Mouse (Mus musculus): ENCODE measurements at regions not wholly inside any gene's neighbourhood (a gene's known extent, or its start where the extent isn't known, plus 50 kb on each side); places are given as distances from the start of the nearest gene placed in this dataset.

- Histone ChIP-seq H3K4me2 (ENCODE audit: insufficient read depth, low read depth, poor library complexity, severe bottlenecking) (no peak overlapping the region), H3K27me3 (replicated peaks) (peaks cover 78% of the 10 kb centered on the region), H3K36me3 (replicated peaks in 1 of 2; ENCODE audit: control insufficient read depth in 1 of 2, insufficient read depth in 1 of 2, low read length in 1 of 2) (no peaks in the 10 kb centered on the region), H3K9ac (ENCODE audit: insufficient read depth, low read depth) (no peak overlapping the region), H3K79me2 (replicated peaks; ENCODE audit: control insufficient read depth, extremely low read depth, insufficient read depth, poor library complexity, severe bottlenecking) (no peaks in the 10 kb centered on the region), H3K4me3 (replicated peaks in 1 of 3; ENCODE audit: low read depth in 2 of 3, low read length in 2 of 3, poor library complexity in 1 of 3) (no peak overlapping the region), H3K27ac (ENCODE audit: insufficient read depth, low read depth) (no peak overlapping the region), H3K4me1 (ENCODE audit: control insufficient read depth in 1 of 2, insufficient read depth in 2 of 2) (peaks cover 0 to 8% of the 10 kb centered on the region in 2 experiments; a peak in 1 of 4 replicates), H3K9me3 (replicated peaks; ENCODE audit: low read length) (no peaks in the 10 kb centered on the region)
- TF ChIP-seq TBP (conservative IDR thresholded peaks at IDR 0.05; ENCODE audit: low read depth, low read length) (no peak), SIN3A (IDR thresholded peaks at IDR 0.05; ENCODE audit: low read length) (no peak), KAT2A (IDR thresholded peaks at IDR 0.05; ENCODE audit: insufficient replicate concordance, low read length) (no peak), POLR2A (IDR thresholded peaks at IDR 0.05; ENCODE audit: low read depth, low read length) (no peak), JUN (IDR thresholded peaks at IDR 0.05; ENCODE audit: insufficient read depth, low read depth, low read length) (no peak), USF2 (conservative IDR thresholded peaks at IDR 0.05; ENCODE audit: low read depth, low read length) (no peak), MYC (IDR thresholded peaks at IDR 0.05; ENCODE audit: low read depth, low read length) (no peak), ZKSCAN1 (IDR thresholded peaks at IDR 0.05; ENCODE audit: borderline replicate concordance, low read depth, low read length) (no peak)
- in situ Hi-C loops (cut with MboI; ENCODE audit: low pct_ligation_motif_present, low pct_unique_long_range_greater_than_20kb, low sequenced_read_pairs): no loop called here
- no peak for DNase-seq (ENCODE audit: extremely low read depth)
- dilution Hi-C loops (cut with MboI; ENCODE audit: extremely low pct_ligation_motif_present, extremely low pct_unique_long_range_greater_than_20kb, low sequenced_read_pairs): no loop called here
Measured at GRCm38 (mm10) chr1:92299041-92299440, 103.5 kb upstream of the Hdac4 start.

GRCm38 (mm10) chr1:92292681-92293380, 97.3 kb upstream of the Hdac4 start:
- no peak for DNase-seq (ENCODE audit: extremely low read depth)
- in situ Hi-C loops (cut with MboI; ENCODE audit: low pct_ligation_motif_present, low pct_unique_long_range_greater_than_20kb, low sequenced_read_pairs): no loop called here
- no peaks in the 10 kb centered on the region for H3K4me1 ChIP-seq (ENCODE audit: control insufficient read depth in 1 of 2, insufficient read depth in 2 of 2)
- no peak overlapping the region for H3K4me3 ChIP-seq (replicated peaks in 1 of 3; ENCODE audit: low read depth in 2 of 3, low read length in 2 of 3, poor library complexity in 1 of 3)
- no peaks in the 10 kb centered on the region for H3K79me2 ChIP-seq (replicated peaks; ENCODE audit: control insufficient read depth, extremely low read depth, insufficient read depth, poor library complexity, severe bottlenecking)
- dilution Hi-C loops (cut with MboI; ENCODE audit: extremely low pct_ligation_motif_present, extremely low pct_unique_long_range_greater_than_20kb, low sequenced_read_pairs): no loop called here
- no peak overlapping the region for H3K4me2 ChIP-seq (ENCODE audit: insufficient read depth, low read depth, poor library complexity, severe bottlenecking)
- H3K9me3 ChIP-seq (replicated peaks; ENCODE audit: low read length): peaks cover 7% of the 10 kb centered on the region
- H3K9ac ChIP-seq (ENCODE audit: insufficient read depth, low read depth): no peak overlapping the region
- no peak overlapping the region for H3K27ac ChIP-seq (ENCODE audit: insufficient read depth, low read depth)
- H3K27me3 ChIP-seq (replicated peaks): peaks cover 78% of the 10 kb centered on the region
- TF ChIP-seq JUND (conservative IDR thresholded peaks at IDR 0.05; ENCODE audit: low read depth, low read length) (no peak), EP300 (IDR thresholded peaks at IDR 0.05; ENCODE audit: low read length) (no peak), KAT2A (IDR thresholded peaks at IDR 0.05; ENCODE audit: insufficient replicate concordance, low read length) (no peak), MYC (IDR thresholded peaks at IDR 0.05; ENCODE audit: low read depth, low read length) (no peak), BHLHE40 (IDR thresholded peaks at IDR 0.05; ENCODE audit: low read depth, low read length) (no peak), CHD1 (IDR thresholded peaks at IDR 0.05; ENCODE audit: low read depth, low read length) (no peak), USF1 (IDR thresholded peaks at IDR 0.05; ENCODE audit: low read depth, low read length) (no peak), ELF1 (IDR thresholded peaks at IDR 0.05; ENCODE audit: low read depth, low read length) (no peak)
- no peaks in the 10 kb centered on the region for H3K36me3 ChIP-seq (replicated peaks in 1 of 2; ENCODE audit: control insufficient read depth in 1 of 2, insufficient read depth in 1 of 2, low read length in 1 of 2)

All from CH12.LX (cell line).